Mouse (Mus musculus): ENCODE data around the gene Ubtf.

DNA sequence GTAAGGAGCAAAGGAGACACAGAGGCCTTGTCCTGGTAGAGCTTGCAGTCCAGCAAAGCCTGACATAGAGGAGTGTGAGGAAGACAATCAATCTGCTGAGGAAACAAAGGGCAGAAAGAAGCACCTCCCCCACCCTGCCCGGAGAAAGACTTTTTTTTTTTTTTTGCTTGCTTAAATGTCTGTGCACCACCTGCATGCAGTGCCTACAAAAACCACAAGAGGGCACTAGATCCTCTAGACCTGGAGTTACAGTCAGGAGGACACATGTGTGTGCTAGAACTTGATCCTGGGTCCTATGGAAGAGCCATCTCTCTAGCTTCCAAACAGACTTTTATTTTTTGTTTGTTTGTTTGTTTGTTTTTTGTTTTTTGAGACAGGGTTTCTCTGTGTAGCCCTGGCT, 19.7 kb downstream of the Ubtf start:
- TF ChIP-seq POLR2A (IDR thresholded peaks at IDR 0.05; ENCODE audit: insufficient read depth, low read depth, low read length) (no peak), CTCF (IDR thresholded peaks at IDR 0.05; ENCODE audit: insufficient read depth, low read depth, low read length) (no peak)

All from olfactory bulb, adult 2 months (tissue).